Mouse (Mus musculus): ENCODE results near the gene Rex1bd.
A peak's percentile ranks its signal among the peaks of the same experiment; 100 is the strongest.
"Not testable (repeated sequence)": the region's sequence is repeated elsewhere in the genome, so short reads cannot be mapped to it uniquely, and the experiment has no call there.

Gene Rex1bd

GRCm38 (mm10) chr8:70528182-70528797 lies 21.7 kb upstream of the Rex1bd start:
- DNase-seq (ENCODE audit: low read depth): no peak

- DNase-seq (ENCODE audit: low read depth): peak; percentile 90
These were observed 21.1 kb upstream of the Rex1bd start, which contains the start of the genes Fkbp8 and Kxd1 for GRCm38 (mm10) chr8:70527512-70528181. Fkbp8 (plus strand) TSS chr8:70527724. Kxd1 (minus strand) TSS chr8:70527956.

GRCm38 (mm10) chr8:70527111-70527511 lies 20.6 kb upstream of the Rex1bd start:
- no peak for DNase-seq (ENCODE audit: low read depth)

- DNase-seq (ENCODE audit: low read depth): peak; percentile 91
These were observed 16.2 kb upstream of the Rex1bd start for GRCm38 (mm10) chr8:70522592-70523403.

- DNase-seq (ENCODE audit: low read depth): no peak
These were observed 13.1 kb upstream of the Rex1bd start for GRCm38 (mm10) chr8:70519606-70520005.

- no peak for DNase-seq (ENCODE audit: low read depth)
These were observed 12.5 kb upstream of the Rex1bd start for GRCm38 (mm10) chr8:70519043-70519442.

GRCm38 (mm10) chr8:70517940-70518643 lies 11.5 kb upstream of the Rex1bd start:
- no peak for DNase-seq (ENCODE audit: low read depth)

- no peak for DNase-seq (ENCODE audit: low read depth)
These were observed 6.9 kb upstream of the Rex1bd start for GRCm38 (mm10) chr8:70513441-70513840.

GRCm38 (mm10) chr8:70512253-70512903 lies 5.8 kb upstream of the Rex1bd start:
- DNase-seq (ENCODE audit: low read depth): no peak

GRCm38 (mm10) chr8:70511770-70512169 lies 5.2 kb upstream of the Rex1bd start:
- DNase-seq (ENCODE audit: low read depth): no peak

- DNase-seq (ENCODE audit: low read depth): not testable (repeated sequence)
These were observed 4.6 kb upstream of the Rex1bd start for GRCm38 (mm10) chr8:70511174-70511573.

- peak; percentile 92 for DNase-seq (ENCODE audit: low read depth)
These were observed 3.8 kb upstream of the Rex1bd start, which contains the start of gene Uba52 for GRCm38 (mm10) chr8:70510228-70510915. Uba52 (minus strand) TSS chr8:70510801.

GRCm38 (mm10) chr8:70509281-70509952 lies 2.9 kb upstream of the Rex1bd start:
- DNase-seq (ENCODE audit: low read depth): no peak

GRCm38 (mm10) chr8:70507027-70507393 lies 458 bp upstream of the Rex1bd start:
- DNase-seq (ENCODE audit: low read depth): no peak

GRCm38 (mm10) chr8:70505698-70506327 lies 739 bp downstream of the Rex1bd start:
- no peak for DNase-seq (ENCODE audit: low read depth)

- no peak for DNase-seq (ENCODE audit: low read depth)
These were observed 1.7 kb downstream of the Rex1bd start for GRCm38 (mm10) chr8:70504851-70505250.

- peak; percentile 96 for DNase-seq (ENCODE audit: low read depth)
These were observed 2.2 kb downstream of the Rex1bd start for GRCm38 (mm10) chr8:70504291-70504716.

GRCm38 (mm10) chr8:70503062-70503750 lies 3.3 kb downstream of the Rex1bd start:
- no peak for DNase-seq (ENCODE audit: low read depth)

- no peak for DNase-seq (ENCODE audit: low read depth)
These were observed 4.0 kb downstream of the Rex1bd start for GRCm38 (mm10) chr8:70502540-70502939.
